Comparison of ENCODE assay signal across 21 mouse cellular contexts in the genomic region with DNA sequence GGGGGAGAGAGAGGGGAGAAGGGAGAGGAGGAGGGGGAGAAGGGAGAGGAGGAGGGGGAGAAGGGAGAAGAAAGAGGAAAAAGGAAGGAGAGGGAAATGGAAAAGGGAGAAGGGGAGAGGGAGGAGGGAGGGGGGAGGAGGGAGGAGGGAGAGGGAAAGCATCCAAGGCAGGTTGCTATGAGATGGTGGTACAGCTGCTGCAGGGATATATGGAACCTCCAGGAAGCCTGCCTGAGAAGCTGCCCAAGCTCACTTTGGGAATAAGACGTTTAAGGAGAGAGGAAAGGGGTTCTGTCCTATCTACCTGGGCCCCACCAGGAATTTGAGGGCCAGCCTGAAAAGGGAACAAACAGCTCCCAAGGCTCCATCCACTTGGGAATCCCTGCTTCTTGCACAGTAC.
DNase-seq lines count a peak whose midpoint lies in the region; ATAC-seq lines count a peak whose summit lies in the region.
"Had no signal": no experiment of that assay in that cellular context is flagged by ENCODE, and none has a peak within 500 bp of the region (broad histone marks: within the 10 kb centered on the region; RNA-seq: fewer than 3 reads in every experiment).

No protein-coding gene starts in this region.

- H3K9ac ChIP-seq in forebrain, embryonic 12.5 days = no peak overlapping the region
- H3K9ac ChIP-seq in midbrain, embryonic 13.5 days (replicated peaks) = no peak overlapping the region
- H3K9ac ChIP-seq in forebrain, embryonic 11.5 days (ENCODE audit: low read length) = no peak overlapping the region
- H3K9ac ChIP-seq in forebrain, embryonic 16.5 days (replicated peaks; ENCODE audit: low read depth, low read length) = no peak overlapping the region
- H3K9ac ChIP-seq: embryonic facial prominence, embryonic 13.5 days; heart, embryonic 12.5 days; hindbrain, embryonic 14.5 days had no signal

- H3K36me3 ChIP-seq in forebrain, embryonic 10.5 days (replicated peaks) = peaks cover 3% of the 10 kb centered on the region; the same call in 1 of the 2 replicates
- no peaks in the 10 kb centered on the region for H3K36me3 ChIP-seq in forebrain, embryonic 12.5 days (replicated peaks)
- H3K36me3 ChIP-seq in midbrain, embryonic 13.5 days = no peaks in the 10 kb centered on the region
- H3K36me3 ChIP-seq in midbrain, embryonic 10.5 days = peaks cover under 1% of the 10 kb centered on the region; the same call in 1 of the 2 replicates
- no peaks in the 10 kb centered on the region for H3K36me3 ChIP-seq in forebrain, embryonic 11.5 days (ENCODE audit: control insufficient read depth, insufficient read depth, low read length)
- no peaks in the 10 kb centered on the region for H3K36me3 ChIP-seq in forebrain, embryonic 16.5 days (ENCODE audit: control insufficient read depth, insufficient read depth)
- H3K36me3 ChIP-seq: embryonic facial prominence, embryonic 13.5 days; heart, embryonic 12.5 days had no signal

- H3K9me3 ChIP-seq in forebrain, embryonic 10.5 days = no peaks in the 10 kb centered on the region
- H3K9me3 ChIP-seq in forebrain, embryonic 12.5 days = no peaks in the 10 kb centered on the region
- no peaks in the 10 kb centered on the region for H3K9me3 ChIP-seq in midbrain, embryonic 13.5 days
- H3K9me3 ChIP-seq in midbrain, embryonic 10.5 days (replicated peaks) = no peaks in the 10 kb centered on the region
- H3K9me3 ChIP-seq in forebrain, embryonic 11.5 days (ENCODE audit: control insufficient read depth, low read length) = no peaks in the 10 kb centered on the region
- H3K9me3 ChIP-seq in forebrain, embryonic 16.5 days (ENCODE audit: control insufficient read depth, low read length) = no peaks in the 10 kb centered on the region
- H3K9me3 ChIP-seq: embryonic facial prominence, embryonic 13.5 days; G1E; heart, embryonic 12.5 days had no signal

- no peak for ATAC-seq in forebrain, embryonic 12.5 days (ENCODE audit: low FRiP score)
- ATAC-seq in midbrain, embryonic 13.5 days = 0 out of 2 replicates have a peak, but pooled peaks have one; percentile 8
- peak; percentile 31; the same call in 1 of the 2 replicates for ATAC-seq in forebrain, embryonic 11.5 days (replicated peaks; ENCODE audit: low FRiP score)
- peak; percentile 44; the same call in 1 of the 2 replicates for ATAC-seq in forebrain, embryonic 16.5 days
- ATAC-seq: CD4-positive, CD25-positive, alpha-beta regulatory T cell, adult 4 months; intestine, embryonic 16.5 days had no signal

- no peak for DNase-seq in forebrain, embryonic 10.5 days (ENCODE audit: extremely low spot score, low spot score)
- DNase-seq in midbrain, embryonic 10.5 days (ENCODE audit: low spot score) = no peak
- DNase-seq in forebrain, embryonic 11.5 days (ENCODE audit: low spot score) = no peak
- DNase-seq in layer of hippocampus, adult 9-10 months (ENCODE audit: low spot score) = no peak
- no peak for DNase-seq in kidney, postnatal 36 days
- DNase-seq: adrenal gland, postnatal 10 days; B cell, adult 2 months; cerebellum, adult 18-20 months; cerebellum, adult 9-11 months; cerebellum, postnatal 36 days; gastrocnemius, adult 2 months; gastrocnemius, postnatal 25 days had no signal

- no peak overlapping the region for H3K4me2 ChIP-seq in forebrain, embryonic 12.5 days
- no peak overlapping the region for H3K4me2 ChIP-seq in midbrain, embryonic 13.5 days (replicated peaks)
- H3K4me2 ChIP-seq in forebrain, embryonic 11.5 days (ENCODE audit: low read depth, low read length, severe bottlenecking) = no peak overlapping the region
- H3K4me2 ChIP-seq in forebrain, embryonic 16.5 days (ENCODE audit: low read length) = no peak overlapping the region
- H3K4me2 ChIP-seq: embryonic facial prominence, embryonic 13.5 days; heart, embryonic 12.5 days; hindbrain, embryonic 14.5 days had no signal

- peaks cover 70% of the 10 kb centered on the region for H3K4me1 ChIP-seq in forebrain, embryonic 10.5 days
- peaks cover 65% of the 10 kb centered on the region for H3K4me1 ChIP-seq in forebrain, embryonic 12.5 days
- peaks cover 64% of the 10 kb centered on the region for H3K4me1 ChIP-seq in midbrain, embryonic 13.5 days (replicated peaks)
- peaks cover 61% of the 10 kb centered on the region for H3K4me1 ChIP-seq in midbrain, embryonic 10.5 days
- H3K4me1 ChIP-seq in forebrain, embryonic 11.5 days (replicated peaks; ENCODE audit: control insufficient read depth, insufficient read depth, low read length) = peaks cover 7% of the 10 kb centered on the region; the same call in 1 of the 2 replicates
- H3K4me1 ChIP-seq in forebrain, embryonic 16.5 days (replicated peaks; ENCODE audit: control insufficient read depth, insufficient read depth, low read length) = peaks cover 29% of the 10 kb centered on the region

- WGBS in forebrain, embryonic 10.5 days = 13% methylated on average over 1 of the region's 1 CpGs
- 20% methylated on average over 1 of the region's 1 CpGs for WGBS in forebrain, embryonic 12.5 days
- 15% methylated on average over 1 of the region's 1 CpGs for WGBS in midbrain, embryonic 13.5 days
- WGBS in midbrain, embryonic 10.5 days = 23% methylated on average over 1 of the region's 1 CpGs
- 25% methylated on average over 1 of the region's 1 CpGs for whole genome bisulfite sequencing in forebrain, embryonic 11.5 days
- 13% methylated on average over 1 of the region's 1 CpGs for WGBS in forebrain, embryonic 16.5 days

- no peak overlapping the region for H3K4me3 ChIP-seq in forebrain, embryonic 10.5 days
- H3K4me3 ChIP-seq in forebrain, embryonic 12.5 days (replicated peaks) = no peak overlapping the region
- H3K4me3 ChIP-seq in midbrain, embryonic 13.5 days (replicated peaks) = no peak overlapping the region
- no peak overlapping the region for H3K4me3 ChIP-seq in midbrain, embryonic 10.5 days
- no peak overlapping the region for H3K4me3 ChIP-seq in forebrain, embryonic 11.5 days (ENCODE audit: low read depth, low read length)
- no peak overlapping the region for H3K4me3 ChIP-seq in forebrain, embryonic 16.5 days (replicated peaks; ENCODE audit: low read length)
- H3K4me3 ChIP-seq: embryonic facial prominence, embryonic 13.5 days; gastrocnemius, adult 2 months; heart, embryonic 12.5 days had no signal

- H3K27ac ChIP-seq in forebrain, embryonic 10.5 days = 0 out of 2 replicates have a peak overlapping the region, but pooled peaks have one; percentile 53
- no peak overlapping the region for H3K27ac ChIP-seq in forebrain, embryonic 12.5 days
- H3K27ac ChIP-seq in midbrain, embryonic 13.5 days = no peak overlapping the region
- no peak overlapping the region for H3K27ac ChIP-seq in midbrain, embryonic 10.5 days (replicated peaks)
- no peak overlapping the region for H3K27ac ChIP-seq in forebrain, embryonic 11.5 days (ENCODE audit: low read depth, low read length)
- H3K27ac ChIP-seq in forebrain, embryonic 16.5 days (ENCODE audit: low read length) = no peak overlapping the region
- H3K27ac ChIP-seq: embryonic facial prominence, embryonic 13.5 days had no signal

- no peaks in the 10 kb centered on the region for H3K27me3 ChIP-seq in forebrain, embryonic 10.5 days (ENCODE audit: poor library complexity, severe bottlenecking)
- no peaks in the 10 kb centered on the region for H3K27me3 ChIP-seq in forebrain, embryonic 12.5 days
- no peaks in the 10 kb centered on the region for H3K27me3 ChIP-seq in midbrain, embryonic 13.5 days
- no peaks in the 10 kb centered on the region for H3K27me3 ChIP-seq in midbrain, embryonic 10.5 days (ENCODE audit: low read depth, poor library complexity, severe bottlenecking)
- no peaks in the 10 kb centered on the region for H3K27me3 ChIP-seq in forebrain, embryonic 11.5 days (ENCODE audit: control insufficient read depth, insufficient read depth, low read length)
- no peaks in the 10 kb centered on the region for H3K27me3 ChIP-seq in forebrain, embryonic 16.5 days (replicated peaks; ENCODE audit: control insufficient read depth, insufficient read depth, low read length)
- H3K27me3 ChIP-seq: embryonic facial prominence, embryonic 13.5 days; heart, embryonic 12.5 days had no signal
